ENCODE assay signal across 23 mouse cellular contexts in the genomic region with DNA sequence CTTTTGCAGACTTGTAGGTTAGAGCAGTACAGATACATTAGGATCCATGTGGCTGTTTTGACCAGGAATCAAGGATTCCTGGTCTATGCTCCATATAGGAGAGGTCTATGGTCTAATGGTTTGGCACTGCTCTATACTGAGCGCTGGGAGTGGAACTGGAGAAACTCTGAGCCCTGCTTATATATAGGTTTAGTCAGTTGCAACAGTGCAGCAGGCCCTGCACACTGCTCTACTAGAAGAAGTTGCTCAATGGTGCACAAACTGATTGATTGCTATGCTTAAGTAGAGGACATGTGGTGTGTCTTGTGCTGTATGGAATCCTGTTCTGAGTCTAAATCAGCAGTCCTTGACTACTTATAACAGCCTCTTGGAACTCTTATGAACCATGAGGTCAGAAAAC.
"Had no signal": no experiment of that assay in that cellular context is flagged by ENCODE, and none has a peak within 500 bp of the region (broad histone marks: within the 10 kb centered on the region; RNA-seq: fewer than 3 reads in every experiment).

No protein-coding gene starts in this region.

- H3K4me3 ChIP-seq: intestine, embryonic 15.5 days; kidney, embryonic 15.5 days; left cerebral cortex, adult 2 months; liver, embryonic 15.5 days; lung, embryonic 15.5 days; midbrain, embryonic 12.5 days; midbrain, embryonic 15.5 days; myocyte; neural tube, embryonic 13.5 days; stomach, embryonic 15.5 days had no signal

- H3K4me1 ChIP-seq: intestine, embryonic 15.5 days; stomach, embryonic 15.5 days had no signal

- H3K27ac ChIP-seq: intestine, embryonic 15.5 days; kidney, embryonic 15.5 days; left cerebral cortex, adult 2 months; liver, embryonic 15.5 days; lung, embryonic 15.5 days; midbrain, embryonic 12.5 days; midbrain, embryonic 15.5 days; neural tube, embryonic 13.5 days; stomach, embryonic 15.5 days had no signal

- H3K36me3 ChIP-seq: intestine, embryonic 15.5 days; kidney, embryonic 15.5 days; liver, embryonic 15.5 days; lung, embryonic 15.5 days; midbrain, embryonic 12.5 days; midbrain, embryonic 15.5 days; neural tube, embryonic 13.5 days; stomach, embryonic 15.5 days had no signal

- H3K4me2 ChIP-seq: intestine, embryonic 15.5 days; kidney, embryonic 15.5 days; liver, embryonic 15.5 days; lung, embryonic 15.5 days; midbrain, embryonic 12.5 days; midbrain, embryonic 15.5 days; neural tube, embryonic 13.5 days; stomach, embryonic 15.5 days had no signal

- ATAC-seq: intestine, embryonic 15.5 days; midbrain, embryonic 15.5 days had no signal

- H3K9ac ChIP-seq: intestine, embryonic 15.5 days; kidney, embryonic 15.5 days; liver, embryonic 15.5 days; lung, embryonic 15.5 days; midbrain, embryonic 12.5 days; midbrain, embryonic 15.5 days; neural tube, embryonic 13.5 days; stomach, embryonic 15.5 days had no signal

- H3K27me3 ChIP-seq: intestine, embryonic 15.5 days; kidney, embryonic 15.5 days; liver, embryonic 15.5 days; lung, embryonic 15.5 days; midbrain, embryonic 12.5 days; midbrain, embryonic 15.5 days; neural tube, embryonic 13.5 days; stomach, embryonic 15.5 days had no signal

- H3K9me3 ChIP-seq: intestine, embryonic 15.5 days; kidney, embryonic 15.5 days; liver, embryonic 15.5 days; lung, embryonic 15.5 days; midbrain, embryonic 12.5 days; midbrain, embryonic 15.5 days; neural tube, embryonic 13.5 days; stomach, embryonic 15.5 days had no signal

- DNase-seq: kidney, adult 11 months; kidney, adult 8-10 months; kidney, postnatal 10 days; kidney, postnatal 36 days; layer of hippocampus, postnatal 36 days; lung, postnatal 14 days; lung, postnatal 4 days; retina, postnatal 1 day; right cerebral cortex, postnatal 25 days; spleen, adult 18-20 months; thymus, adult 18-20 months; thymus, postnatal 14 days; thymus, postnatal 4 days had no signal
